Mouse (Mus musculus): ENCODE measurements at regions not wholly inside any gene's neighbourhood (a gene's known extent, or its start where the extent isn't known, plus 50 kb on each side); places are given as distances from the start of the nearest gene placed in this dataset.

- no peak for DNase-seq (ENCODE audit: low spot score)
Measured at GRCm38 (mm10) chr13:97616919-97617318, 143.5 kb downstream of the Gm10260 start.

- no peak for DNase-seq (ENCODE audit: low spot score)
Measured at GRCm38 (mm10) chr13:97607221-97607723, 153.2 kb downstream of the Gm10260 start.

- DNase-seq (ENCODE audit: low spot score) = no peak
Measured at GRCm38 (mm10) chr13:97604451-97604850, 156.0 kb downstream of the Gm10260 start.

- DNase-seq (ENCODE audit: low spot score) = no peak
Measured at GRCm38 (mm10) chr13:97601135-97601730, 159.2 kb downstream of the Gm10260 start.

GRCm38 (mm10) chr13:97600136-97600535, 160.3 kb downstream of the Gm10260 start:
- DNase-seq (ENCODE audit: low spot score) = no peak

GRCm38 (mm10) chr13:97598507-97599431, 161.7 kb downstream of the Gm10260 start:
- DNase-seq (ENCODE audit: low spot score) = no peak

- DNase-seq (ENCODE audit: low spot score) = no peak
Measured at GRCm38 (mm10) chr13:97594851-97595250, 165.6 kb downstream of the Gm10260 start.

- DNase-seq (ENCODE audit: low spot score) = no peak
Measured at GRCm38 (mm10) chr13:97589626-97590025, 170.8 kb downstream of the Gm10260 start.

- DNase-seq (ENCODE audit: low spot score) = no peak
Measured at GRCm38 (mm10) chr13:97588085-97588484, 172.3 kb downstream of the Gm10260 start.

- no peak for DNase-seq (ENCODE audit: low spot score)
Measured at GRCm38 (mm10) chr13:97587088-97587487, 173.3 kb downstream of the Gm10260 start.

GRCm38 (mm10) chr13:97584045-97584444, 176.4 kb downstream of the Gm10260 start:
- no peak for DNase-seq (ENCODE audit: low spot score)

- no peak for DNase-seq (ENCODE audit: low spot score)
Measured at GRCm38 (mm10) chr13:97581380-97581779, 179.1 kb downstream of the Gm10260 start.

GRCm38 (mm10) chr13:97580241-97580874, 180.1 kb downstream of the Gm10260 start:
- no peak for DNase-seq (ENCODE audit: low spot score)

GRCm38 (mm10) chr13:97578595-97578994, 181.8 kb downstream of the Gm10260 start:
- no peak for DNase-seq (ENCODE audit: low spot score)

- DNase-seq (ENCODE audit: low spot score) = no peak
Measured at GRCm38 (mm10) chr13:97577081-97577785, 183.2 kb downstream of the Gm10260 start.

- no peak for DNase-seq (ENCODE audit: low spot score)
Measured at GRCm38 (mm10) chr13:97573601-97574000, 186.8 kb downstream of the Gm10260 start.

GRCm38 (mm10) chr13:97572352-97572751, 188.1 kb downstream of the Gm10260 start:
- no peak for DNase-seq (ENCODE audit: low spot score)

GRCm38 (mm10) chr13:97570009-97570408, 190.4 kb downstream of the Gm10260 start:
- no peak for DNase-seq (ENCODE audit: low spot score)

GRCm38 (mm10) chr13:97567632-97568031, 192.8 kb downstream of the Gm10260 start:
- DNase-seq (ENCODE audit: low spot score) = no peak

- DNase-seq (ENCODE audit: low spot score) = no peak
Measured at GRCm38 (mm10) chr13:97566071-97566470, 194.4 kb downstream of the Gm10260 start.

GRCm38 (mm10) chr13:97562241-97562640, 198.2 kb downstream of the Gm10260 start:
- no peak for DNase-seq (ENCODE audit: low spot score)

GRCm38 (mm10) chr13:97560789-97561188, 199.6 kb downstream of the Gm10260 start:
- DNase-seq (ENCODE audit: low spot score) = no peak
